Comparison of ENCODE assay signal across 8 mouse cellular contexts in genomic region chr11:97404184-97404760, GRCm38 (mm10). TPM values are rescaled to one million over a fixed set of nuclear protein-coding genes. Genes with fewer than 3 reads are reported as not detected.
A peak's percentile ranks its signal among the peaks of the same experiment; 100 is the strongest.
DNase-seq lines count a peak whose midpoint lies in the region; ATAC-seq and TF ChIP-seq lines count a peak whose summit lies in the region.

No protein-coding gene starts in this region.

- H3K36me3 ChIP-seq in intestine, embryonic 16.5 days (ENCODE audit: control insufficient read depth, insufficient read depth, low read length), result no peaks in the 10 kb centered on the region
- H3K36me3 ChIP-seq in lung, embryonic 16.5 days (ENCODE audit: control insufficient read depth, insufficient read depth, low read length), result no peaks in the 10 kb centered on the region

- ATAC-seq in intestine, embryonic 16.5 days, result peak; percentile 43
- peak; percentile 54 for ATAC-seq in lung, embryonic 16.5 days (ENCODE audit: low read depth)

- peaks cover 29% of the 10 kb centered on the region for H3K4me1 ChIP-seq in intestine, embryonic 16.5 days (ENCODE audit: control insufficient read depth, insufficient read depth, low read length)
- peaks cover 30% of the 10 kb centered on the region for H3K4me1 ChIP-seq in lung, embryonic 16.5 days (replicated peaks; ENCODE audit: control insufficient read depth, insufficient read depth, low read length)

- 0 out of 2 replicates have a peak, but pooled peaks cover 4% of the 10 kb centered on the region for H3K27me3 ChIP-seq in intestine, embryonic 16.5 days (replicated peaks; ENCODE audit: control insufficient read depth, insufficient read depth, low read length)
- H3K27me3 ChIP-seq in lung, embryonic 16.5 days (ENCODE audit: control insufficient read depth, insufficient read depth, low read depth, low read length), result peaks cover 3% of the 10 kb centered on the region; the same call in 1 of the 2 replicates

- under 1% methylated on average over 56 of the region's 61 CpGs for WGBS in intestine, embryonic 16.5 days
- under 1% methylated on average over 36 of the region's 61 CpGs for WGBS in lung, embryonic 16.5 days

- H3K4me2 ChIP-seq in intestine, embryonic 16.5 days (ENCODE audit: low read depth, low read length), result peak overlapping the region; percentile 99
- peak overlapping the region; percentile 99 for H3K4me2 ChIP-seq in lung, embryonic 16.5 days (ENCODE audit: low read depth, low read length)

- peak overlapping the region; percentile 82 for H3K4me3 ChIP-seq in gastrocnemius, adult 2 months
- peak overlapping the region; percentile 63 for H3K4me3 ChIP-seq in intestine, embryonic 16.5 days (ENCODE audit: low read length)
- peak overlapping the region; percentile 57 for H3K4me3 ChIP-seq in lung, embryonic 16.5 days (ENCODE audit: low read length)

- intact Hi-C loops in gastrocnemius, adult 2 months (cut with DNase I), result no loop called here

- peak overlapping the region; percentile 64 for H3K9ac ChIP-seq in intestine, embryonic 16.5 days (ENCODE audit: low read depth, low read length)
- H3K9ac ChIP-seq in lung, embryonic 16.5 days (ENCODE audit: low read length), result peak overlapping the region; percentile 53

- peak; percentile 35 for DNase-seq in A20 (ENCODE audit: low read depth, low spot score)
- peak; percentile 66 for DNase-seq in CD4-positive, CD25-positive, alpha-beta regulatory T cell, adult 2 months (ENCODE audit: low read depth, low spot score)
- peak; percentile 62 for DNase-seq in cerebellum, adult 9-10 months
- peak; percentile 73 for DNase-seq in gastrocnemius, adult 2 months
- peak; percentile 86 to 89 for DNase-seq in right cerebral cortex, postnatal 10 days (ENCODE audit: low spot score in 2 of 2)
- no peak for DNase-seq in c-Kit-positive CD71-positive TER-119-positive erythroid progenitor cells, embryonic 14.5 days (ENCODE audit: low spot score)

- TF ChIP-seq CTCF in gastrocnemius, adult 2 months (IDR thresholded peaks at IDR 0.05), result no peak

- peak overlapping the region; percentile 20; the same call in 1 of the 2 replicates for H3K27ac ChIP-seq in gastrocnemius, adult 2 months
- H3K27ac ChIP-seq in intestine, embryonic 16.5 days (ENCODE audit: low read length), result peak overlapping the region; percentile 33
- H3K27ac ChIP-seq in lung, embryonic 16.5 days (ENCODE audit: low read length), result no peak overlapping the region

- no peaks in the 10 kb centered on the region for H3K9me3 ChIP-seq in intestine, embryonic 16.5 days (ENCODE audit: control insufficient read depth, low read length)
- H3K9me3 ChIP-seq in lung, embryonic 16.5 days (ENCODE audit: control insufficient read depth, low read length), result no peaks in the 10 kb centered on the region

RNA-seq across cellular contexts. Expression of gene Arhgap23, which starts 11.1 kb away (rescaled TPM):
- total RNA-seq in gastrocnemius, adult 2 months (2021), result 1 to 10 TPM; 5.9 to 7.5 TPM
- polyA plus RNA-seq in intestine, embryonic 16.5 days (2015; fragmentation: Nextera tagmentation; extraction: Ambion mirVana), result 2.7 and 3.0 TPM in 2 replicates
- polyA plus RNA-seq in lung, embryonic 16.5 days (2015; fragmentation: Nextera tagmentation; extraction: Ambion mirVana), result 5.2 and 5.4 TPM in 2 replicates

RNA-seq across cellular contexts. Expression of gene Socs7, which starts 41.9 kb away (rescaled TPM):
- 10 to 100 TPM; 43.2 to 48.6 TPM for total RNA-seq in gastrocnemius, adult 2 months (2021)
- polyA plus RNA-seq in intestine, embryonic 16.5 days (2015; fragmentation: Nextera tagmentation; extraction: Ambion mirVana), result 1.8 and 2.1 TPM in 2 replicates
- polyA plus RNA-seq in lung, embryonic 16.5 days (2015; fragmentation: Nextera tagmentation; extraction: Ambion mirVana), result 3.2 TPM in 2 replicates

RNA-seq across cellular contexts. Expression of gene Gpr179, which starts 52.4 kb away (rescaled TPM):
- total RNA-seq in gastrocnemius, adult 2 months (2021), result under 1 TPM in 1 of 2 experiments, not detected in 1; 0.03 TPM
- 0.11 and 0.13 TPM in 2 replicates for polyA plus RNA-seq in intestine, embryonic 16.5 days (2015; fragmentation: Nextera tagmentation; extraction: Ambion mirVana)
- 0.11 and 0.14 TPM in 2 replicates for polyA plus RNA-seq in lung, embryonic 16.5 days (2015; fragmentation: Nextera tagmentation; extraction: Ambion mirVana)
